Mouse (Mus musculus) ES-E14 (cell line): Measurements from ENCODE around the gene Aoc1. TPM values are rescaled to one million over a fixed set of nuclear protein-coding genes. Genes with fewer than 3 reads are reported as not detected.

Experiments used
- DNase-seq: peaks from one replicate; pipeline ENCODE4 v3.0.0-alpha.2; 2013; ENCODE audit warnings: low read depth, low spot score
- H3K27ac ChIP-seq: 2 replicates; pipeline ENCODE4 v1.5.1; 2012; ENCODE audit warnings: low read depth, mild to moderate bottlenecking, low read length, moderate library complexity, mixed read lengths; ENCODE audit not compliant: poor library complexity, insufficient read depth, severe bottlenecking
- H3K36me3 ChIP-seq: 2 replicates; pipeline ENCODE4 v1.6.1; 2012; ENCODE audit warnings: mild to moderate bottlenecking, low read length, moderate library complexity, mixed read lengths; ENCODE audit not compliant: control insufficient read depth, poor library complexity, insufficient read depth, severe bottlenecking
- H3K4me1 ChIP-seq, 2 experiments: fragments of 150-350 bp in 1 of 2; sonication (generic) in 1 of 2; 2 replicates each; pipeline ENCODE4 v1.6.1; 2012; ENCODE audit warnings: low read length in 2 of 2, mild to moderate bottlenecking in 1 of 2, mixed read lengths in 1 of 2; ENCODE audit not compliant: control insufficient read depth in 2 of 2, insufficient read depth in 2 of 2, poor library complexity in 1 of 2
- H3K4me3 ChIP-seq, 2 experiments: fragments of 150-350 bp in 1 of 2; sonication (generic) in 1 of 2; 2 replicates each; pipeline ENCODE4 v1.5.1; 2012; ENCODE audit warnings: low read length in 2 of 2, low read depth in 1 of 2, mild to moderate bottlenecking in 1 of 2, mixed read lengths in 1 of 2; ENCODE audit not compliant: insufficient read depth in 1 of 2, poor library complexity in 1 of 2, severe bottlenecking in 1 of 2
- H3K9ac ChIP-seq: 2 replicates; pipeline ENCODE4 v1.6.1; 2012; ENCODE audit warnings: low read depth, mild to moderate bottlenecking, low read length, mixed read lengths; ENCODE audit not compliant: poor library complexity, insufficient read depth, severe bottlenecking
- H3K9me3 ChIP-seq: fragments of 150-350 bp; sonication (generic); 2 replicates; pipeline ENCODE4 v1.6.1; 2012; ENCODE audit warnings: low read depth, mild to moderate bottlenecking, low read length; ENCODE audit not compliant: control insufficient read depth, insufficient read depth
- CHD2 ChIP-seq: IDR thresholded peaks from 2 replicates; pipeline ENCODE4 v1.6.1; 2014; ENCODE audit warnings: mild to moderate bottlenecking, low read depth, low read length, inconsistent platforms
- HCFC1 ChIP-seq: IDR thresholded peaks from 2 replicates; pipeline ENCODE4 v1.6.1; 2012; ENCODE audit warnings: low read length, inconsistent platforms, borderline replicate concordance; ENCODE audit not compliant: insufficient read depth
- MAFK ChIP-seq: IDR thresholded peaks from 2 replicates; pipeline ENCODE4 v1.6.1; 2014; ENCODE audit warnings: mild to moderate bottlenecking, low read depth, low read length, inconsistent platforms; ENCODE audit not compliant: insufficient read depth
- ZC3H11A ChIP-seq: IDR thresholded peaks from 2 replicates; pipeline ENCODE4 v1.6.1; 2012; ENCODE audit warnings: low read depth, mild to moderate bottlenecking, inconsistent platforms, low read length, borderline replicate concordance
- ZNF384 ChIP-seq: IDR thresholded peaks from 2 replicates; pipeline ENCODE4 v1.6.1; 2012; ENCODE audit warnings: low read depth, low read length, inconsistent platforms
- in situ Hi-C, 2 experiments: fragments of 600-800 bp; cut with MboI; formaldehyde crosslinking; loops; one replicate each; pipeline ENCODE4 v1.15.1; 2025; ENCODE audit warnings: low sequenced_read_pairs in 2 of 2, inconsistent platforms in 1 of 2; ENCODE audit not compliant: unreplicated experiment in 2 of 2
- total RNA-seq: library from RNA; depleted of rRNA; stranded (reverse); fragments of 300-350 nt; gene quantifications from 2 replicates; pipeline ENCODE4 v1.2.3, GENCODE M21; 2012

The Aoc1 gene
- total RNA-seq, 1 experiment = 0.31 TPM

DNA sequence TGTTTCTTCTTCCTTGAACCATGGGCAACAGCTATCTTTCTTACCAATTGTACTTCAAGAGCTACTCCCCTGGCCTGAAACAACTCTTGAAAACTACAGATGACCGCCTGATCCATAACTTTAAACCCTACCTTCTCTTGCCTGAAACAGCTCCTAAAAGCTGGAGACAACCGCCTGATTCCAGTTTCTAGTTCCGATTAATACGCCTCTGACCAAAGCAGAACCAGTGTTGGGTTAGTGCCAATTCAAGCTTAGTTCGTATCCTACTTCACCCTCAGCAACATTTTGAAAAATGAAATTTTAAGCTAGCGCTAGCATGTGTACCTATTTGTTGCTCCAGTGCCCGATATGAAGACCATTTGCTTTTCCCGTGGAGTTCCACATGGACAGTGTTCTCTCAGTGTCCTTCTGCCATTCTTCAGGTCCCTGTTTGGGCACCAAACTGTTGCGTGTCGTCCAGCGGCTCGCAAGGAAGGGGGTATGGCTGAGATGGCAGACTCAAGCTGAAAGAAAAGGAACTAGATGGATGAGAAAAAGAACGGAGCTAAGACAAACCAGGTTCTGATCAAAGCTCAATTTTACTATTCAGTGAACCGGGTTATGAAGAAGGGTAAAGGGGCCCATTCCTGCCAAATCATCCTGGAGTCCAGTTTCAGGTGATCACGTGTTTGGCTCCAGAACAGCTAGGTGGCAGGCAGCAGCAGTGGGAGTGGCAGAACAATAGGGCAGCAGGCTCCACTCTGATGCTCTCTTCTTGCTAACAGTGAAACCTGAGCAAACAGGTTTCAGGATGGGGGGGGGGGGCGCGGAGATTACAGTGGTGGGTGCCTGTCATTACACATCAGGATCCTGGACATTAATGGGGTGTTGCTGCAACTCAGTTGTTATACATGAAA, 30.1 kb downstream of the Aoc1 start:
- no peak overlapping the region for H3K9ac ChIP-seq
- TF ChIP-seq CHD2 = no peak
- TF ChIP-seq HCFC1 = no peak
- no peak for TF ChIP-seq ZC3H11A
- TF ChIP-seq ZNF384 = no peak
- no peak for TF ChIP-seq MAFK
- H3K4me3 ChIP-seq = no peak overlapping the region
- H3K36me3 ChIP-seq = no peaks in the 10 kb centered on the region
- in situ Hi-C loops = no loop called here
- DNase-seq = no peak
- no peak overlapping the region for H3K27ac ChIP-seq
- no peaks in the 10 kb centered on the region; the same call in 1 of the 2 replicates for H3K9me3 ChIP-seq
- no peaks in the 10 kb centered on the region for H3K4me1 ChIP-seq

DNA sequence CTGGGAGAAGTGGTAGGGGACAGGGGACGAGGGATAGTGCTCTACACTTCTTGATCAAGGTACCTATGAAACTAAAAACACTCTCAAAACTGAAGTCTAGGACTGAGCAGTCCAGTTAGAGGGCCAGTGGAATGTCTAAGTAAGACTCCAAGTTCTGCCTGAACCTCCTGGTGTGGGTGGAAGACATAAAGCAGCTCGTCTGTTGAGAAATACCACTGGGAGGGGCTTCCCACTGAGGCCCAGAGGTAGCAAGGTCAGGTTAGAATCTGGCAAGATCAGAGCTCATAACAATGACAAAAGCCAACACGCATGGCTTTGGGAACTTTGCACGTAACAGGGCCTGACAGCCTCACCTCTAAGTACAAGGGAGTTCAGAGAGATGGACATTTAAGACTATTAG, 30.7 kb downstream of the Aoc1 start:
- Histone ChIP-seq H3K9ac (no peak overlapping the region), H3K9me3 (no peaks in the 10 kb centered on the region; the same call in 1 of the 2 replicates), H3K36me3 (no peaks in the 10 kb centered on the region), H3K4me3 (no peak overlapping the region), H3K4me1 (no peaks in the 10 kb centered on the region), H3K27ac (no peak overlapping the region)
- TF ChIP-seq MAFK (no peak), ZC3H11A (no peak), HCFC1 (no peak), ZNF384 (no peak), CHD2 (no peak)
- in situ Hi-C loops = no loop called here
- DNase-seq = no peak

- in situ Hi-C loops = no loop called here
- Histone ChIP-seq H3K4me3 (no peak overlapping the region), H3K36me3 (no peaks in the 10 kb centered on the region), H3K9ac (no peak overlapping the region), H3K27ac (no peak overlapping the region), H3K9me3 (no peaks in the 10 kb centered on the region; the same call in 1 of the 2 replicates), H3K4me1 (no peaks in the 10 kb centered on the region)
- TF ChIP-seq ZC3H11A = no peak
- no peak for TF ChIP-seq CHD2
- no peak for TF ChIP-seq ZNF384
- no peak for DNase-seq
Observed at GRCm38 (mm10) chr6:48905606-48906005, 32.9 kb downstream of the Aoc1 start.

GRCm38 (mm10) chr6:48906371-48906770, 33.7 kb downstream of the Aoc1 start:
- in situ Hi-C loops = no loop called here
- no peaks in the 10 kb centered on the region for H3K36me3 ChIP-seq
- no peak overlapping the region for H3K9ac ChIP-seq
- no peak overlapping the region for H3K27ac ChIP-seq
- no peak overlapping the region for H3K4me3 ChIP-seq
- H3K4me1 ChIP-seq = no peaks in the 10 kb centered on the region
- no peak for DNase-seq
- no peaks in the 10 kb centered on the region; the same call in 1 of the 2 replicates for H3K9me3 ChIP-seq
- TF ChIP-seq MAFK (no peak), CHD2 (no peak), ZNF384 (no peak), HCFC1 (no peak), ZC3H11A (no peak)

DNA sequence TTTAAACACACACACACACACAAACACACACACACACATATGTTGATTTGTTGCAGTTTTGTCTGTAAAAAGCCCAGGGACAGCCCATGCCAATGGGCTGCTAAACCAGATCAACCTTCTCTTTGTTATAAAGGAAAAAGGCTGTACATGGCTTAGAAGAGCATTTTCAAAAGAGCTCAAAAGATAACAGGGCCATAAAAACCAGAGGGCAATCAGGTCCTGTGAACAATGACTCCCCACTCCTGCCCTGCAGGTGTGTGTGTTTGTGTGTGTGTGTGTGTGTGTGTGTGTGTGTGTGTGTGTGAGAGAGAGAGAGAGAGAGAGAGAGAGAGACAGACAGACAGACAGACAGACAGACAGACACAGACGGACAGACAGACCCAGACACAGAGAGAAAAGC, 36.5 kb downstream of the Aoc1 start:
- no peak overlapping the region for H3K4me3 ChIP-seq
- H3K9ac ChIP-seq = no peak overlapping the region
- H3K9me3 ChIP-seq = no peaks in the 10 kb centered on the region
- no peak for DNase-seq
- TF ChIP-seq ZNF384 (no peak), HCFC1 (no peak), ZC3H11A (no peak), CHD2 (no peak), MAFK (no peak)
- H3K36me3 ChIP-seq = no peaks in the 10 kb centered on the region
- H3K4me1 ChIP-seq = no peaks in the 10 kb centered on the region
- no peak overlapping the region for H3K27ac ChIP-seq
- in situ Hi-C loops = no loop called here
